Mouse (Mus musculus) ovary, adult 18-20 months (tissue): ENCODE results near the gene Trim28.

Experiments used
- DNase-seq: peaks from one replicate; pipeline ENCODE4 v3.0.0; 2022; ENCODE audit warnings: low spot score, mixed read lengths

Trim28 gene

GRCm38 (mm10) chr7:12998851-12999250 lies at the start of gene Trim28:
Gene Trim28 (plus strand): TSS chr7:12999114.
- no peak for DNase-seq

- DNase-seq, result no peak
Observed at GRCm38 (mm10) chr7:12949872-12950229, 49.1 kb upstream of the Trim28 start.

- no peak for DNase-seq
Observed at GRCm38 (mm10) chr7:12954896-12955295, 44.0 kb upstream of the Trim28 start.

- no peak for DNase-seq
Observed at GRCm38 (mm10) chr7:12957511-12957910, 41.4 kb upstream of the Trim28 start.

GRCm38 (mm10) chr7:12958948-12959347 lies 40.0 kb upstream of the Trim28 start:
- no peak for DNase-seq

GRCm38 (mm10) chr7:12959718-12960117 lies 39.2 kb upstream of the Trim28 start:
- DNase-seq, result no peak

- DNase-seq, result no peak
Observed at GRCm38 (mm10) chr7:12961511-12962141, 37.3 kb upstream of the Trim28 start.

- DNase-seq, result peak; percentile 86
Observed at GRCm38 (mm10) chr7:12965678-12966091, 33.2 kb upstream of the Trim28 start, which contains the start of gene Zfp324. Gene Zfp324 (plus strand): TSS chr7:12965838.

- no peak for DNase-seq
Observed at GRCm38 (mm10) chr7:12966104-12966845, 32.6 kb upstream of the Trim28 start.

- no peak for DNase-seq
Observed at GRCm38 (mm10) chr7:12970906-12971305, 28.0 kb upstream of the Trim28 start.

- peak; percentile 98 for DNase-seq
Observed at GRCm38 (mm10) chr7:12977682-12978389, 21.1 kb upstream of the Trim28 start, which contains the start of gene Zfp446. Gene Zfp446 (plus strand): TSS chr7:12977848.

GRCm38 (mm10) chr7:12978931-12979722 lies 19.8 kb upstream of the Trim28 start:
- no peak for DNase-seq

GRCm38 (mm10) chr7:12979776-12980175 lies 19.1 kb upstream of the Trim28 start:
- DNase-seq, result no peak

- DNase-seq, result no peak
Observed at GRCm38 (mm10) chr7:12980291-12980690, 18.6 kb upstream of the Trim28 start.

- no peak for DNase-seq
Observed at GRCm38 (mm10) chr7:12985724-12986123, 13.2 kb upstream of the Trim28 start.

- DNase-seq, result no peak
Observed at GRCm38 (mm10) chr7:12986906-12987305, 12.0 kb upstream of the Trim28 start.

- DNase-seq, result no peak
Observed at GRCm38 (mm10) chr7:12987409-12988189, 11.3 kb upstream of the Trim28 start.

GRCm38 (mm10) chr7:12992222-12992621 lies 6.7 kb upstream of the Trim28 start:
- DNase-seq, result no peak

- no peak for DNase-seq
Observed at GRCm38 (mm10) chr7:12993148-12993547, 5.8 kb upstream of the Trim28 start.

GRCm38 (mm10) chr7:12995862-12996261 lies 3.1 kb upstream of the Trim28 start:
- DNase-seq, result no peak

GRCm38 (mm10) chr7:12997230-12997629 lies 1.7 kb upstream of the Trim28 start:
- DNase-seq, result no peak
